Mouse (Mus musculus): Measurements from ENCODE around the gene Vma21. TPM values are rescaled to one million over a fixed set of nuclear protein-coding genes. Genes with fewer than 3 reads are reported as not detected.

Gene Vma21
- total and polyA plus RNA-seq, 3 experiments: 4.1 to 28.6 (median 26.8) TPM

DNA sequence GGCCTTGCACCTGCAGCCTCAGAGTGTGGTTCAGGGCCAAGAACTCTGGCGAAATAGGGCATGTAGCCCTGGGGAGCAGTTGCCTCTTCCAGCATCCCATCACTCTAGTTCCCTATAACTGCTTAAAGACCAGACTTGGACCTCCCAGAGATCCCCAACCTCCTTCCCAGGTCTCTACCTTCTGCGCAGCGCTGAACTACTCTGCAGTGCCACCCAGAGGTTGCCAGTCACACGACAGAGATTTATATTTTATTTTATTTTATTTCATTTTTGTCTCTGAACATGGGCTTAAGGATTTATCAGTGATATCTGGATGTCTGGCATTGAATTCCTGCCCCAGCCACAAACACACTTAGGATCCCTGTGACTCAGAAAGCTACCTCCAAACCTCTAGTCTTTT lies 24.6 kb upstream of the Vma21 start:
- H3K9ac ChIP-seq (ENCODE audit: insufficient read depth, low read depth): no peak overlapping the region
- H3K36me3 ChIP-seq (replicated peaks in 1 of 2; ENCODE audit: control insufficient read depth in 1 of 2, insufficient read depth in 1 of 2, low read length in 1 of 2): no peaks in the 10 kb centered on the region
- no peak overlapping the region for H3K27ac ChIP-seq (ENCODE audit: insufficient read depth, low read depth)
- H3K4me3 ChIP-seq (replicated peaks in 1 of 3; ENCODE audit: low read depth in 2 of 3, low read length in 2 of 3, poor library complexity in 1 of 3): no peak overlapping the region
- H3K79me2 ChIP-seq (replicated peaks; ENCODE audit: control insufficient read depth, extremely low read depth, insufficient read depth, poor library complexity, severe bottlenecking): no peaks in the 10 kb centered on the region
- dilution Hi-C loops (cut with MboI; ENCODE audit: extremely low pct_ligation_motif_present, extremely low pct_unique_long_range_greater_than_20kb, low sequenced_read_pairs): no loop called here
- H3K27me3 ChIP-seq (replicated peaks): no peaks in the 10 kb centered on the region
- no peaks in the 10 kb centered on the region for H3K4me1 ChIP-seq (ENCODE audit: control insufficient read depth in 1 of 2, insufficient read depth in 2 of 2)
- H3K4me2 ChIP-seq (ENCODE audit: insufficient read depth, low read depth, poor library complexity, severe bottlenecking): no peak overlapping the region
- TF ChIP-seq SMC3 (IDR thresholded peaks at IDR 0.05; ENCODE audit: low read depth, low read length) (0 out of 2 replicates have a peak, but pooled peaks have one; percentile 15), TCF12 (IDR thresholded peaks at IDR 0.05; ENCODE audit: low read depth, low read length) (no peak), CTCF (conservative IDR thresholded peaks at IDR 0.05 in 1 of 2, IDR thresholded peaks at IDR 0.05 in 1 of 2; ENCODE audit: low read depth in 2 of 2, low read length in 2 of 2) (peak in 1 of 2 experiments; percentile 38; a peak in 2 of 4 replicates), MXI1 (IDR thresholded peaks at IDR 0.05; ENCODE audit: low read depth, low read length) (no peak), SIN3A (IDR thresholded peaks at IDR 0.05; ENCODE audit: low read length) (no peak)
- in situ Hi-C loops (cut with MboI; ENCODE audit: low pct_ligation_motif_present, low pct_unique_long_range_greater_than_20kb, low sequenced_read_pairs): no loop called here
- no peak for DNase-seq (ENCODE audit: extremely low read depth)
- no peaks in the 10 kb centered on the region for H3K9me3 ChIP-seq (replicated peaks; ENCODE audit: low read length)

DNA sequence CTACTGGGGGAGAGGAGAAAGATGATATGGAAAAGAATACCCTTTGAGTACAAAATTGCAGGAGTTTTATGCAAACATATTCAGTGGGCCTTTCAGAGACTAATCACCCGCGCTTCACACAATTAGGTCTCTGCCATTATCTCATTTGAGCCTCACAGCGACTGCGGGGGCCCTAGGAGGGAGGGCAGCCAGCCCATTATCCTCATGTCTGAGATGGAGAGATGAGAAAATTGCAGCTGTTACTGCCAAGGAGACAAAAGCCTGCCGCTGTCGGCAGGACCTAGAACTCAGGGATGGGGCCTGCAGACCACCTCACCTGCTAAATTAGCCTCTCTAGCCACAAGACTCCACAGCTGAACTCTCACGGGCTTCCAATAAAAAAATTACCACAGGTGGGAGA lies 18.0 kb upstream of the Vma21 start:
- dilution Hi-C loops (cut with MboI; ENCODE audit: extremely low pct_ligation_motif_present, extremely low pct_unique_long_range_greater_than_20kb, low sequenced_read_pairs): no loop called here
- no peaks in the 10 kb centered on the region for H3K9me3 ChIP-seq (replicated peaks; ENCODE audit: low read length)
- TF ChIP-seq MAZ (IDR thresholded peaks at IDR 0.05; ENCODE audit: low read depth, low read length) (no peak), SIN3A (IDR thresholded peaks at IDR 0.05; ENCODE audit: low read length) (no peak), GABPA (IDR thresholded peaks at IDR 0.05; ENCODE audit: insufficient replicate concordance, low read depth, low read length) (no peak), ZNF384 (IDR thresholded peaks at IDR 0.05; ENCODE audit: low read depth, low read length) (no peak), NRF1 (IDR thresholded peaks at IDR 0.05; ENCODE audit: low read depth, low read length) (no peak)

DNA sequence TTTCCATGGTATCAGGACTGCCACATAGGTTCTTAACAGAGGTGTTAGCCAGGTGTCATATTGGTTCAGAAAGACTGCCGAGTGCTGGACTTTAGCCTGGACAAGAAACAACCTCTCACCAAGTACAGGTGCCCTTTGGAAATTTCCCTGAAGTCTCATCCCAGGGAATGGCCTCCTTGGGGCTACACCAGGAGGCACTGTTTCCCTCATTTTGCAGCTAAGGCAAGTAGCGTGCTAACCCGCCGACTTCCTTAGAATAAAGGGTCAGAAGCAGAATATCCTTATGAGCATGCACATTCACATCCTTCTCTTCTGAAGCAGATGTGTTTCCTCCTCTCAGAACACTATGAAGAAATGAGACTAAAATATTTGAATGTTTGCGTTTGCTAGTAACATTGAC lies 16.8 kb upstream of the Vma21 start:
- Histone ChIP-seq H3K4me1 (ENCODE audit: control insufficient read depth in 1 of 2, insufficient read depth in 2 of 2) (no peaks in the 10 kb centered on the region), H3K36me3 (replicated peaks in 1 of 2; ENCODE audit: control insufficient read depth in 1 of 2, insufficient read depth in 1 of 2, low read length in 1 of 2) (no peaks in the 10 kb centered on the region), H3K9ac (ENCODE audit: insufficient read depth, low read depth) (no peak overlapping the region), H3K9me3 (replicated peaks; ENCODE audit: low read length) (no peaks in the 10 kb centered on the region), H3K27me3 (replicated peaks) (no peaks in the 10 kb centered on the region), H3K79me2 (replicated peaks; ENCODE audit: control insufficient read depth, extremely low read depth, insufficient read depth, poor library complexity, severe bottlenecking) (no peaks in the 10 kb centered on the region), H3K4me2 (ENCODE audit: insufficient read depth, low read depth, poor library complexity, severe bottlenecking) (no peak overlapping the region), H3K27ac (ENCODE audit: insufficient read depth, low read depth) (no peak overlapping the region), H3K4me3 (replicated peaks in 1 of 3; ENCODE audit: low read depth in 2 of 3, low read length in 2 of 3, poor library complexity in 1 of 3) (no peak overlapping the region)
- DNase-seq (ENCODE audit: extremely low read depth): no peak
- in situ Hi-C loops (cut with MboI; ENCODE audit: low pct_ligation_motif_present, low pct_unique_long_range_greater_than_20kb, low sequenced_read_pairs): no loop called here
- dilution Hi-C loops (cut with MboI; ENCODE audit: extremely low pct_ligation_motif_present, extremely low pct_unique_long_range_greater_than_20kb, low sequenced_read_pairs): no loop called here
- peak; percentile 30 for TF ChIP-seq SMC3 (IDR thresholded peaks at IDR 0.05; ENCODE audit: low read depth, low read length)
- no peak for TF ChIP-seq SIN3A (IDR thresholded peaks at IDR 0.05; ENCODE audit: low read length)
- no peak for TF ChIP-seq POLR2A (IDR thresholded peaks at IDR 0.05; ENCODE audit: low read depth, low read length)
- TF ChIP-seq MAX (IDR thresholded peaks at IDR 0.05; ENCODE audit: low read length): no peak
- TF ChIP-seq CTCF (conservative IDR thresholded peaks at IDR 0.05 in 1 of 2, IDR thresholded peaks at IDR 0.05 in 1 of 2; ENCODE audit: low read depth in 2 of 2, low read length in 2 of 2): peak in 1 of 2 experiments; percentile 38; a peak in 2 of 4 replicates
- TF ChIP-seq RAD21 (IDR thresholded peaks at IDR 0.05; ENCODE audit: low read depth, low read length): peak; percentile 22
- no peak for TF ChIP-seq E2F4 (IDR thresholded peaks at IDR 0.05; ENCODE audit: insufficient replicate concordance, low read depth, low read length)

More for the DNA sequence above, 18.0 kb upstream of the Vma21 start:
- no peaks in the 10 kb centered on the region for H3K27me3 ChIP-seq (replicated peaks)
- no peak overlapping the region for H3K27ac ChIP-seq (ENCODE audit: insufficient read depth, low read depth)
- H3K9ac ChIP-seq (ENCODE audit: insufficient read depth, low read depth): no peak overlapping the region
- H3K36me3 ChIP-seq (replicated peaks in 1 of 2; ENCODE audit: control insufficient read depth in 1 of 2, insufficient read depth in 1 of 2, low read length in 1 of 2): no peaks in the 10 kb centered on the region
- no peaks in the 10 kb centered on the region for H3K4me1 ChIP-seq (ENCODE audit: control insufficient read depth in 1 of 2, insufficient read depth in 2 of 2)
- no peak overlapping the region for H3K4me3 ChIP-seq (replicated peaks in 1 of 3; ENCODE audit: low read depth in 2 of 3, low read length in 2 of 3, poor library complexity in 1 of 3)
- DNase-seq (ENCODE audit: extremely low read depth): no peak
- no peak overlapping the region for H3K4me2 ChIP-seq (ENCODE audit: insufficient read depth, low read depth, poor library complexity, severe bottlenecking)
- in situ Hi-C loops (cut with MboI; ENCODE audit: low pct_ligation_motif_present, low pct_unique_long_range_greater_than_20kb, low sequenced_read_pairs): no loop called here
- no peaks in the 10 kb centered on the region for H3K79me2 ChIP-seq (replicated peaks; ENCODE audit: control insufficient read depth, extremely low read depth, insufficient read depth, poor library complexity, severe bottlenecking)
